Mouse (Mus musculus) kidney, postnatal 0 days (tissue): ENCODE measurements around the gene Psmb2. TPM values are rescaled to one million over a fixed set of nuclear protein-coding genes. Genes with fewer than 3 reads are reported as not detected.

Experiments
- ATAC-seq: fragments of 200-750 bp; cut with Nextera tagmentation; replicated peaks from 2 replicates; pipeline ENCODE4 v1.8.0; 2017; ENCODE audit warnings: low read depth, moderate number of reproducible peaks, moderate TSS enrichment, moderate library complexity; ENCODE audit not compliant: low FRiP score
- DNase-seq: peaks from one replicate; pipeline ENCODE4 v3.0.0-alpha.2; 2016; ENCODE audit warnings: low spot score
- H3K27ac ChIP-seq: fragments of 300-500 bp; sonication (generic); 2 replicates; pipeline ENCODE4 v1.5.1; 2014; ENCODE audit warnings: mild to moderate bottlenecking
- H3K27me3 ChIP-seq: fragments of 300-500 bp; sonication (generic); 2 replicates; pipeline ENCODE4 v1.6.1; 2014; ENCODE audit warnings: low read length, mixed read lengths; ENCODE audit not compliant: insufficient read depth
- H3K36me3 ChIP-seq: fragments of 300-500 bp; sonication (generic); 2 replicates; pipeline ENCODE4 v1.6.1; 2014; ENCODE audit warnings: low read length, mixed read lengths; ENCODE audit not compliant: insufficient read depth
- H3K4me1 ChIP-seq: fragments of 300-500 bp; sonication (generic); replicated peaks from 2 replicates; pipeline ENCODE4 v1.6.1; 2014; ENCODE audit warnings: antibody characterized with exemption, low read length, mixed read lengths; ENCODE audit not compliant: insufficient read depth
- H3K4me2 ChIP-seq: fragments of 300-500 bp; sonication (generic); 2 replicates; pipeline ENCODE4 v1.6.1; 2014; ENCODE audit warnings: mild to moderate bottlenecking, low read length, moderate library complexity, mixed read lengths
- H3K4me3 ChIP-seq: fragments of 300-500 bp; sonication (generic); replicated peaks from 2 replicates; pipeline ENCODE4 v1.5.1; 2014; ENCODE audit warnings: low read depth, low read length
- H3K9ac ChIP-seq: fragments of 300-500 bp; sonication (generic); 2 replicates; pipeline ENCODE4 v1.6.1; 2014; ENCODE audit warnings: low read depth, low read length
- H3K9me3 ChIP-seq: fragments of 300-500 bp; sonication (generic); replicated peaks from 2 replicates; pipeline ENCODE4 v1.6.1; 2016; ENCODE audit warnings: low read length, inconsistent platforms, mixed read lengths
- CTCF ChIP-seq: IDR thresholded peaks from 2 replicates; pipeline ENCODE4 v1.5.1; 2016; ENCODE audit warnings: antibody characterized with exemption, low read depth, mild to moderate bottlenecking, moderate library complexity
- WGBS: fragments of 180-500 bp; shearing (Covaris S2); extraction: QIAGEN DNeasy Blood & Tissue Kit; methylation state at CpG from one replicate; pipeline ENCODE4 v1.1.7; 2014; 5-methylcytosine and 5-hydroxymethylcytosine counted together
- polyA plus RNA-seq: library from polyadenylated mRNA; unstranded; fragments of >200 nt; fragmentation: Nextera tagmentation; extraction: Ambion mirVana; gene quantifications from 2 replicates; pipeline ENCODE4 v1.2.1, GENCODE M21; 2015

Gene Psmb2
- polyA plus RNA-seq, 1 experiment from 2014 or later: 450 TPM

GRCm38 (mm10) chr4:126750046-126750683 lies 72.7 kb downstream of the Psmb2 start:
- Histone ChIP-seq H3K4me3 (no peak overlapping the region), H3K36me3 (peaks cover 33% of the 10 kb centered on the region), H3K27me3 (no peaks in the 10 kb centered on the region), H3K4me2 (no peak overlapping the region), H3K4me1 (peaks cover 15% of the 10 kb centered on the region), H3K9ac (no peak overlapping the region), H3K9me3 (no peaks in the 10 kb centered on the region), H3K27ac (no peak overlapping the region)
- WGBS: 86% methylated on average over 26 of the region's 26 CpGs
- no peak for ATAC-seq
- TF ChIP-seq CTCF: no peak
- DNase-seq: no peak

DNA sequence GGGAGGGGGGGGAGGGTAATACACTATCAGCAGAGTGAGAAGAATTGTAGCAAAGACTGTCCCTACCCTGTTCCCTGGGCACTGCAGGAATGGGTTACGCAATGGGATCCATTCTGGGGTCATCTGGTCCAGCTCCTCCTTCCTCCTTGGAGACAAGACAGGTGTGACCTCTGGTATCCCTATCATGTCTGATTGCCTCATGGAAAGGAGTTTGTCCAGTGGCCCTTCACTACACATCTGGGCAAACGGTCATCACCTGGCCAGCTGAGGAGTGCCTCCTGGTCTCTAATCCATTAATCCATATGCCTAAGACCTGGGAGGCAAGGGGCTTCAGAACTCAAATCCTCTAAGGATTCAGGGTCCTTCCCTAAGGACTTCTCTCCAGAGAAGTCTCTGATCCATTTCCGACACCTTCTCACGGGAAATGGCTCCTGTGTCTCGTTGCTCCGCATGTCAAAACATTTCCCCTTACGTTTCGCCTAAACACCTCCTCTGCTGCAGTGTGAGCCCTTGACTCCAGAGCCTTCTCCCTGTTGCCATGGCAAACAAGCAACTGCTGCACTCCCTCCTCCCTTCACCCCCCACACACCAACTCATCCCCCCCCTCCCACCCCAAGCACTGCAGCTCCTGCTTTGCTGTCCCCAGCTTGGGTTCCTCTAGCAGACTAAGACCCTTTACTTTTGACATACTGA lies 73.6 kb downstream of the Psmb2 start:
- no peaks in the 10 kb centered on the region for H3K9me3 ChIP-seq
- no peak overlapping the region for H3K4me2 ChIP-seq
- H3K27ac ChIP-seq: no peak overlapping the region
- peaks cover 27% of the 10 kb centered on the region for H3K36me3 ChIP-seq
- H3K9ac ChIP-seq: no peak overlapping the region
- H3K4me3 ChIP-seq: no peak overlapping the region
- no peak for ATAC-seq
- 73% methylated on average over 8 of the region's 8 CpGs for WGBS
- no peak for TF ChIP-seq CTCF
- no peak for DNase-seq
- peaks cover 15% of the 10 kb centered on the region for H3K4me1 ChIP-seq
- no peaks in the 10 kb centered on the region for H3K27me3 ChIP-seq

- no peaks in the 10 kb centered on the region for H3K27me3 ChIP-seq
- peak overlapping the region; percentile 89; the same call in 1 of the 2 replicates for H3K4me3 ChIP-seq
- H3K9ac ChIP-seq: 0 out of 2 replicates have a peak overlapping the region, but pooled peaks have one; percentile 15
Observed at GRCm38 (mm10) chr4:126751556-126752023, 74.2 kb downstream of the Psmb2 start.

DNA sequence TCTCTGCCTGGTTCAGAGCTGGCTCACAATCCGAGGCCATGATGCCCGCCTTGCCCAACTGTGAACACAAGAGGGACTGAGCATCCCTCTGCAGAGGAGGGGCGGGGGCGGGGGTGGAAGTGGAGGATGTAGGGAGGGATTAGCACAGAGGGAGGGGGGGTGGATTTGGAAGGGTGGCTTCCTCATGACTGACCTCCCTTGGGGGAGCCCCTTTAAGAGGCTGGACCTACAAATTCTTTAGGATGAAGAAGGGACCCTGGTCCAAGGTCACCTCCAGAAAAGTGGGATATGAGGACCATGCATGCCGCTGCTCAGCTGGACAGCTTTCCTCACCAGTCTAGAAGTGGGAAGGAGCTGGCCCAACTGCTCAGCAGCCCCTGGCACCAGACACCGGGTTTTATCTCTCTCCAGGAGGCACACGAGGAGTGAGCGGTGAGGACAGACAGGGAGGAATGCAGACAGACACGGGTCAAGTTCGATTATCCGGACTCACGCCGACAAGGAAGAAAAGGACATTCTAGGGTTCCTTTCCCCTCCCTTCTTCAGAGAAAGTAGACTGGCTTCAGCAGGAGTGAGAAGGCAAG lies 74.7 kb downstream of the Psmb2 start:
- no peak; the same call in 1 of the 2 replicates for TF ChIP-seq CTCF
- Histone ChIP-seq H3K36me3 (peaks cover 18% of the 10 kb centered on the region), H3K4me3 (peak overlapping the region; percentile 89), H3K27ac (no peak overlapping the region), H3K4me2 (peak overlapping the region; percentile 98), H3K9ac (peak overlapping the region; percentile 79), H3K9me3 (no peaks in the 10 kb centered on the region), H3K4me1 (peaks cover 15% of the 10 kb centered on the region), H3K27me3 (no peaks in the 10 kb centered on the region)
- WGBS: 11% methylated on average over 12 of the region's 13 CpGs
- DNase-seq (peak; percentile 19), ATAC-seq (no peak)

More at GRCm38 (mm10) chr4:126751556-126752023, 74.2 kb downstream of the Psmb2 start:
- DNase-seq (no peak), ATAC-seq (no peak)
- peaks cover 15% of the 10 kb centered on the region for H3K4me1 ChIP-seq
- H3K9me3 ChIP-seq: no peaks in the 10 kb centered on the region
- H3K36me3 ChIP-seq: peaks cover 21% of the 10 kb centered on the region
- H3K27ac ChIP-seq: no peak overlapping the region
- WGBS: 60% methylated on average over 10 of the region's 10 CpGs
- H3K4me2 ChIP-seq: peak overlapping the region; percentile 98
- TF ChIP-seq CTCF: no peak

- WGBS: under 1% methylated on average over 23 of the region's 23 CpGs
- TF ChIP-seq CTCF: no peak
- H3K4me3 ChIP-seq: peak overlapping the region; percentile 89
- no peaks in the 10 kb centered on the region for H3K27me3 ChIP-seq
- DNase-seq (peak; percentile 36), ATAC-seq (no peak; the same call in 1 of the 2 replicates)
- H3K9me3 ChIP-seq: no peaks in the 10 kb centered on the region
- H3K4me2 ChIP-seq: peak overlapping the region; percentile 98
- H3K4me1 ChIP-seq: peaks cover 15% of the 10 kb centered on the region
- H3K9ac ChIP-seq: peak overlapping the region; percentile 79
- H3K36me3 ChIP-seq: peaks cover 18% of the 10 kb centered on the region
- no peak overlapping the region for H3K27ac ChIP-seq
Observed at GRCm38 (mm10) chr4:126752608-126753141, 75.2 kb downstream of the Psmb2 start.
